Comparison of ENCODE assay signal across 14 mouse cellular contexts in genomic region chr15:101122290-101122589, GRCm38 (mm10). TPM values are rescaled to one million over a fixed set of nuclear protein-coding genes. Genes with fewer than 3 reads are reported as not detected.
DNase-seq lines count a peak whose midpoint lies in the region; ATAC-seq and TF ChIP-seq lines count a peak whose summit lies in the region.
"Had no signal": no experiment of that assay in that cellular context is flagged by ENCODE, and none has a peak within 500 bp of the region (broad histone marks: within the 10 kb centered on the region; RNA-seq: fewer than 3 reads in every experiment).

No protein-coding gene starts in this region.

- no peaks in the 10 kb centered on the region for H3K79me2 ChIP-seq in CH12.LX (replicated peaks; ENCODE audit: control insufficient read depth, extremely low read depth, insufficient read depth, poor library complexity, severe bottlenecking)

- H3K36me3 ChIP-seq in kidney, embryonic 16.5 days (ENCODE audit: insufficient read depth, low read length): no peaks in the 10 kb centered on the region
- H3K36me3 ChIP-seq in CH12.LX (replicated peaks in 1 of 2; ENCODE audit: control insufficient read depth in 1 of 2, insufficient read depth in 1 of 2, low read length in 1 of 2): no peaks in the 10 kb centered on the region
- no peaks in the 10 kb centered on the region for H3K36me3 ChIP-seq in intestine, postnatal 0 days (ENCODE audit: control insufficient read depth, insufficient read depth)
- H3K36me3 ChIP-seq: embryonic facial prominence, embryonic 15.5 days; G1E; hindbrain, embryonic 15.5 days; limb, embryonic 13.5 days; stomach, embryonic 15.5 days had no signal

- peak; percentile 43 for DNase-seq in kidney, adult 11 months
- DNase-seq in 3T3-L1 (ENCODE audit: low read depth, low spot score) (peak; percentile 63), CH12.LX (ENCODE audit: extremely low read depth) (peak; percentile 46)
- DNase-seq in layer of hippocampus, postnatal 14 days (ENCODE audit: low spot score in 2 of 2): no peak
- DNase-seq in retina, postnatal 1 day: no peak

- 45% methylated on average over 2 of the region's 2 CpGs for WGBS in kidney, embryonic 16.5 days
- 28% methylated on average over 2 of the region's 2 CpGs for WGBS in intestine, postnatal 0 days

- no peaks in the 10 kb centered on the region for H3K9me3 ChIP-seq in kidney, embryonic 16.5 days (ENCODE audit: low read length)
- H3K9me3 ChIP-seq in CH12.LX (replicated peaks; ENCODE audit: low read length): peaks cover 12% of the 10 kb centered on the region
- no peaks in the 10 kb centered on the region for H3K9me3 ChIP-seq in intestine, postnatal 0 days (ENCODE audit: control insufficient read depth)
- H3K9me3 ChIP-seq: embryonic facial prominence, embryonic 15.5 days; hindbrain, embryonic 15.5 days; stomach, embryonic 15.5 days had no signal

- peaks cover 18% of the 10 kb centered on the region for H3K4me1 ChIP-seq in kidney, embryonic 16.5 days (ENCODE audit: insufficient read depth, low read length)
- peaks cover 2 to 16% of the 10 kb centered on the region in 2 experiments; a peak in 3 of 4 replicates for H3K4me1 ChIP-seq in CH12.LX (ENCODE audit: control insufficient read depth in 1 of 2, insufficient read depth in 2 of 2)
- no peaks in the 10 kb centered on the region for H3K4me1 ChIP-seq in intestine, postnatal 0 days (replicated peaks; ENCODE audit: control insufficient read depth, insufficient read depth, low read length)
- H3K4me1 ChIP-seq: hindbrain, embryonic 15.5 days had no signal

- no peak for TF ChIP-seq POLR2A in CH12.LX (IDR thresholded peaks at IDR 0.05; ENCODE audit: low read depth, low read length)

- dilution Hi-C loops in CH12.LX (cut with MboI; ENCODE audit: extremely low pct_ligation_motif_present, extremely low pct_unique_long_range_greater_than_20kb, low sequenced_read_pairs): no loop called here

- H3K27ac ChIP-seq in kidney, embryonic 16.5 days (ENCODE audit: low read length): no peak overlapping the region
- H3K27ac ChIP-seq in CH12.LX (ENCODE audit: insufficient read depth, low read depth): no peak overlapping the region
- no peak overlapping the region for H3K27ac ChIP-seq in intestine, postnatal 0 days (ENCODE audit: low read depth, low read length)
- H3K27ac ChIP-seq: embryonic facial prominence, embryonic 15.5 days; hindbrain, embryonic 15.5 days; limb, embryonic 13.5 days; stomach, embryonic 15.5 days had no signal

- no peak overlapping the region for H3K4me3 ChIP-seq in kidney, embryonic 16.5 days (ENCODE audit: low read length)
- no peak overlapping the region for H3K4me3 ChIP-seq in CH12.LX (replicated peaks in 1 of 3; ENCODE audit: low read depth in 2 of 3, low read length in 2 of 3, poor library complexity in 1 of 3)
- H3K4me3 ChIP-seq in intestine, postnatal 0 days (ENCODE audit: low read depth, low read length): no peak overlapping the region
- H3K4me3 ChIP-seq: embryonic facial prominence, embryonic 15.5 days; hindbrain, embryonic 15.5 days; limb, embryonic 13.5 days; stomach, embryonic 15.5 days had no signal

- TF ChIP-seq EP300 in CH12.LX (IDR thresholded peaks at IDR 0.05; ENCODE audit: low read length): no peak

- H3K4me2 ChIP-seq in kidney, embryonic 16.5 days (replicated peaks; ENCODE audit: low read depth, low read length): no peak overlapping the region
- no peak overlapping the region for H3K4me2 ChIP-seq in CH12.LX (ENCODE audit: insufficient read depth, low read depth, poor library complexity, severe bottlenecking)
- H3K4me2 ChIP-seq in intestine, postnatal 0 days (replicated peaks; ENCODE audit: low read depth): no peak overlapping the region
- H3K4me2 ChIP-seq: embryonic facial prominence, embryonic 15.5 days; hindbrain, embryonic 15.5 days; limb, embryonic 13.5 days; stomach, embryonic 15.5 days had no signal

- TF ChIP-seq RAD21 in CH12.LX (IDR thresholded peaks at IDR 0.05; ENCODE audit: low read depth, low read length): no peak

- no peak overlapping the region for H3K9ac ChIP-seq in kidney, embryonic 16.5 days (replicated peaks; ENCODE audit: low read length)
- no peak overlapping the region for H3K9ac ChIP-seq in CH12.LX (ENCODE audit: insufficient read depth, low read depth)
- H3K9ac ChIP-seq in intestine, postnatal 0 days (ENCODE audit: low read depth, low read length): no peak overlapping the region
- H3K9ac ChIP-seq: embryonic facial prominence, embryonic 15.5 days; hindbrain, embryonic 15.5 days; limb, embryonic 13.5 days; stomach, embryonic 15.5 days had no signal

- in situ Hi-C loops in CH12.LX (cut with MboI; ENCODE audit: low pct_ligation_motif_present, low pct_unique_long_range_greater_than_20kb, low sequenced_read_pairs): no loop called here

- no peaks in the 10 kb centered on the region for H3K27me3 ChIP-seq in kidney, embryonic 16.5 days (ENCODE audit: insufficient read depth, low read length)
- H3K27me3 ChIP-seq in CH12.LX (replicated peaks): peaks cover 55% of the 10 kb centered on the region
- no peaks in the 10 kb centered on the region for H3K27me3 ChIP-seq in intestine, postnatal 0 days (replicated peaks; ENCODE audit: control insufficient read depth, insufficient read depth, low read length)
- H3K27me3 ChIP-seq: embryonic facial prominence, embryonic 15.5 days; hindbrain, embryonic 15.5 days; stomach, embryonic 15.5 days had no signal

- no peak for TF ChIP-seq CTCF in CH12.LX (conservative IDR thresholded peaks at IDR 0.05 in 1 of 2, IDR thresholded peaks at IDR 0.05 in 1 of 2; ENCODE audit: low read depth in 2 of 2, low read length in 2 of 2)
- TF ChIP-seq CTCF in intestine, postnatal 0 days (IDR thresholded peaks at IDR 0.05; ENCODE audit: low read depth): peak; percentile 41

- no peak for ATAC-seq in kidney, embryonic 16.5 days (ENCODE audit: low FRiP score, low TSS enrichment)
- ATAC-seq in intestine, postnatal 0 days: peak; percentile 34; the same call in 1 of the 2 replicates

TF ChIP-seq in CH12.LX, 34 proteins besides CTCF, POLR2A, EP300 and RAD21:
- TF ChIP-seq IRF4 (IDR thresholded peaks at IDR 0.05; ENCODE audit: low read depth, low read length) (no peak), ELF1 (IDR thresholded peaks at IDR 0.05; ENCODE audit: low read depth, low read length) (no peak), GABPA (IDR thresholded peaks at IDR 0.05; ENCODE audit: insufficient replicate concordance, low read depth, low read length) (no peak)

RNA-seq across cellular contexts. Expression of gene Acvrl1, which starts 6.1 kb away (rescaled TPM):
- polyA plus RNA-seq in kidney, embryonic 16.5 days (2015; fragmentation: Nextera tagmentation; extraction: Ambion mirVana): 20.6 and 24.4 TPM in 2 replicates
- total RNA-seq in CH12.LX (2012; rRNA removed) (2.8 and 5.2 TPM in 2 replicates), CH12.LX (2014; rRNA removed) (4.0 and 6.3 TPM in 2 replicates)
- 9.5 and 10.3 TPM in 2 replicates for polyA plus RNA-seq in CH12.LX (2012; ENCODE audit: insufficient read length, low read depth)
- polyA plus RNA-seq in intestine, postnatal 0 days (2015; fragmentation: Nextera tagmentation; extraction: Ambion mirVana): 13.8 and 14.6 TPM in 2 replicates
- total RNA-seq in layer of hippocampus, postnatal 14 days (2021): 10 to 100 TPM; 11.9 to 12.0 TPM

RNA-seq across cellular contexts. Expression of gene Ankrd33, which starts 6.7 kb away (rescaled TPM):
- not detected in 2 replicates for polyA plus RNA-seq in kidney, embryonic 16.5 days (2015; fragmentation: Nextera tagmentation; extraction: Ambion mirVana)
- total RNA-seq in CH12.LX (2012; rRNA removed) (not detected in 2 replicates), CH12.LX (2014; rRNA removed) (not detected in 2 replicates)
- polyA plus RNA-seq in CH12.LX (2012; ENCODE audit: insufficient read length, low read depth): not detected in 2 replicates
- polyA plus RNA-seq in intestine, postnatal 0 days (2015; fragmentation: Nextera tagmentation; extraction: Ambion mirVana): not detected in 2 replicates
- not detected for total RNA-seq in layer of hippocampus, postnatal 14 days (2021)
- total RNA-seq: G1E; layer of hippocampus, postnatal 10 days; megakaryocyte, adult 5-6 weeks had no signal
- polyA plus RNA-seq: embryonic facial prominence, embryonic 15.5 days; G1E; hindbrain, embryonic 15.5 days; limb, embryonic 13.5 days; stomach, embryonic 15.5 days had no signal

RNA-seq across cellular contexts. Expression of gene Fignl2, which starts 43.9 kb away (rescaled TPM):
- polyA plus RNA-seq in kidney, embryonic 16.5 days (2015; fragmentation: Nextera tagmentation; extraction: Ambion mirVana): 0.26 and 0.35 TPM in 2 replicates
- total RNA-seq in CH12.LX (2012; rRNA removed) (not detected in 2 replicates), CH12.LX (2014; rRNA removed) (not detected in 2 replicates)
- polyA plus RNA-seq in CH12.LX (2012; ENCODE audit: insufficient read length, low read depth): not detected in 2 replicates
- 0.16 and 0.33 TPM in 2 replicates for polyA plus RNA-seq in intestine, postnatal 0 days (2015; fragmentation: Nextera tagmentation; extraction: Ambion mirVana)
- total RNA-seq in layer of hippocampus, postnatal 14 days (2021): 1 to 10 TPM; 1.1 to 1.2 TPM
- polyA plus RNA-seq: G1E had no signal

RNA-seq across cellular contexts. Expression of gene Acvr1b, which starts 51.6 kb away (rescaled TPM):
- polyA plus RNA-seq in kidney, embryonic 16.5 days (2015; fragmentation: Nextera tagmentation; extraction: Ambion mirVana): 7.4 and 8.8 TPM in 2 replicates
- total RNA-seq in CH12.LX (2012; rRNA removed): 3.3 and 4.8 TPM in 2 replicates
- total RNA-seq in CH12.LX (2014; rRNA removed): 2.6 and 2.9 TPM in 2 replicates
- 2.7 TPM in 2 replicates for polyA plus RNA-seq in CH12.LX (2012; ENCODE audit: insufficient read length, low read depth)
- polyA plus RNA-seq in intestine, postnatal 0 days (2015; fragmentation: Nextera tagmentation; extraction: Ambion mirVana): 6.0 and 6.8 TPM in 2 replicates
- 10 to 100 TPM; 71.3 to 79.6 TPM for total RNA-seq in layer of hippocampus, postnatal 14 days (2021)
- polyA plus RNA-seq: G1E had no signal

Comparison
In these comparisons a context has a peak if more than half of its experiments do, and no peak if none do; other contexts are left out.
1. DNase-seq: peak in kidney, adult 11 months (single experiment), 3T3-L1 (single experiment) and CH12.LX (single experiment); none in layer of hippocampus, postnatal 14 days (0 of 2) and retina, postnatal 1 day (single experiment).